Comparison of ENCODE assay signal across 7 mouse cellular contexts in the genomic region with DNA sequence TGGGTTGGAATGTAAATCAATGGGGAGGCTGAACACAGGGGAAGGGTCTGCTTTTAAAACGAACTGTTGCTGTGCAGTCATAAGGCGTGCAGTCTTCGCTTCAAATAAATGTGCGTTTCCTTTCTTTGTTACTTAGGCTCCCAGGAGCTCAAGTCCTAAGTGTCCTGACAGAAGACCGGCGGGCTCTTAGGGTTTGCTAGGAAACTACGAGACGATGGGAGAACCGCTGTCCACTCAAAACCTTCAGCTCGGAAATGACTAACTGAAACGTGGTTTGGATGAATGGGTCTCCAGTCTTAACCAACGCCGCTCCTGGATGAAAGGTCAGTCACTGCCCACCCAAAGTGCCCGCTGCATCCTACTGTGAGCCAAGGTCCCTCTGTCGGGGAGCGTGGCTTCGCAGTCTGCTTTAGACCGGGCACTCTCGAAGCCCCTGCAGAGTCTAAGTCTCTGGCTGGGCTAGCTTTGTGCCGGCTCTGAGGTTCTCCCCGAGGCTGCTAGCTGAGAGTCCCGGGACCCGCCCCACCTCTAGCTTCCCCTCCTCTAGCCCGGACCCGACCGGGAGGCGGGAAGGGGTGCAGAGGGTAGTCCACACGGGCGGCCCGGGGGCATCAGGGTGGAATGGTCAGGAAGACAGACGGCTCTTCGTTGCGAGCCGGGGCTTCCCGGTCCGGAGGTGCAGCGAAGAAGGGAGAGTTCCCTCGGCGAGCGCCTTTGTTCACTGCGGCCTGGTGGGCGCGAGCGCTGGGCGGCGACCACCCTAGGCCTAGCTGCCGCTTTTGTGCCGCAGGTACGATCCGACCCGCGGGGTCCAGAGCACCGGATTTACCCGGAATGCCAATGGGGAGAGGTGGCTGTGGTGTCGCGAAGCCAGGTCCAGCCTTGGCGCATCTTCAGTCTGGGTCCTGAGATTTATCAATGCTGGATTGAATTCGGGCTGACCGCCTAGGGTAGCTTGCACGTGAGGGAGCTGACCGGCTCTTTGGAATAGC. TPM values are rescaled to one million over a fixed set of nuclear protein-coding genes. Genes with fewer than 3 reads are reported as not detected.
DNase-seq lines count a peak whose midpoint lies in the region; ATAC-seq and TF ChIP-seq lines count a peak whose summit lies in the region.

No protein-coding gene starts in this region.

- peak overlapping the region; percentile 37 for H3K4me3 ChIP-seq in cortical plate, adult 2 months (ENCODE audit: insufficient read depth, low read length)
- peak overlapping the region; percentile 65 for H3K4me3 ChIP-seq in heart, embryonic 15.5 days
- peak overlapping the region; percentile 70 for H3K4me3 ChIP-seq in midbrain, embryonic 10.5 days

- peak overlapping the region; percentile 62 for H3K9ac ChIP-seq in heart, embryonic 15.5 days

- H3K27me3 ChIP-seq in heart, embryonic 15.5 days = no peaks in the 10 kb centered on the region
- no peaks in the 10 kb centered on the region for H3K27me3 ChIP-seq in midbrain, embryonic 10.5 days (ENCODE audit: low read depth, poor library complexity, severe bottlenecking)

- peak; percentile 61 for ATAC-seq in heart, embryonic 15.5 days (replicated peaks; ENCODE audit: insufficient number of reproducible peaks, insufficient read depth, low FRiP score, low read depth)

- DNase-seq in 3134 (ENCODE audit: extremely low read depth, insufficient read length, low spot score) = peak; percentile 13
- DNase-seq in B cell, adult 2 months = peak; percentile 62 to 67
- DNase-seq in layer of hippocampus, postnatal 36 days = peak; percentile 1 to 7
- DNase-seq in midbrain, embryonic 10.5 days (ENCODE audit: low spot score) = peak; percentile 77
- DNase-seq in spleen, postnatal 4 days (ENCODE audit: low spot score in 2 of 2) = peak; percentile 16 to 66

- H3K36me3 ChIP-seq in heart, embryonic 15.5 days = peaks cover 7% of the 10 kb centered on the region
- peaks cover 20% of the 10 kb centered on the region for H3K36me3 ChIP-seq in midbrain, embryonic 10.5 days

- no peak for TF ChIP-seq CTCF in cortical plate, adult 2 months (IDR thresholded peaks at IDR 0.05; ENCODE audit: extremely low read depth, insufficient read depth, low read length)

- WGBS in heart, embryonic 15.5 days = under 1% methylated on average over 60 of the region's 61 CpGs
- under 1% methylated on average over 61 of the region's 61 CpGs for WGBS in midbrain, embryonic 10.5 days

- no peaks in the 10 kb centered on the region for H3K9me3 ChIP-seq in heart, embryonic 15.5 days (replicated peaks)
- peaks cover 3% of the 10 kb centered on the region; the same call in 1 of the 2 replicates for H3K9me3 ChIP-seq in midbrain, embryonic 10.5 days (replicated peaks)

- TF ChIP-seq POLR2A in cortical plate, adult 2 months (IDR thresholded peaks at IDR 0.05; ENCODE audit: extremely low read depth, insufficient read depth, low read length) = no peak

- H3K27ac ChIP-seq in cortical plate, adult 2 months (ENCODE audit: insufficient read depth, low read length) = no peak overlapping the region
- peak overlapping the region; percentile 56 for H3K27ac ChIP-seq in heart, embryonic 15.5 days
- peak overlapping the region; percentile 97 for H3K27ac ChIP-seq in midbrain, embryonic 10.5 days (replicated peaks)

- no peaks in the 10 kb centered on the region for H3K4me1 ChIP-seq in cortical plate, adult 2 months (ENCODE audit: control insufficient read depth, insufficient read depth, low read length)
- peaks cover 9% of the 10 kb centered on the region for H3K4me1 ChIP-seq in heart, embryonic 15.5 days (replicated peaks)
- H3K4me1 ChIP-seq in midbrain, embryonic 10.5 days = peaks cover 20% of the 10 kb centered on the region

- H3K4me2 ChIP-seq in heart, embryonic 15.5 days = peak overlapping the region; percentile 87

RNA-seq across cellular contexts. Expression of gene B3gnt5, which starts 0.8 kb away (rescaled TPM):
- 0.44 and 0.78 TPM in 2 replicates for polyA plus RNA-seq in cortical plate, adult 2 months (2012; rRNA removed)
- 6.9 and 8.0 TPM in 2 replicates for polyA plus RNA-seq in heart, embryonic 15.5 days (2015; fragmentation: Nextera tagmentation; extraction: Ambion mirVana)
- total RNA-seq in layer of hippocampus, postnatal 36 days (2021) = 1 to 10 TPM in 1 of 2 experiments, under 1 TPM in 1; 0.63 to 1.7 TPM
- polyA plus RNA-seq in midbrain, embryonic 10.5 days (2016; fragmentation: Nextera tagmentation; extraction: Ambion mirVana) = 43.2 and 43.4 TPM in 2 replicates

RNA-seq across cellular contexts. Expression of gene Lamp3, which starts 54.6 kb away (rescaled TPM):
- polyA plus RNA-seq in cortical plate, adult 2 months (2012; rRNA removed) = not detected in 2 replicates
- polyA plus RNA-seq in heart, embryonic 15.5 days (2015; fragmentation: Nextera tagmentation; extraction: Ambion mirVana) = 0.44 and 0.75 TPM in 2 replicates
- total RNA-seq in layer of hippocampus, postnatal 36 days (2021) = under 1 TPM; 0.10 to 0.22 TPM
- polyA plus RNA-seq in midbrain, embryonic 10.5 days (2016; fragmentation: Nextera tagmentation; extraction: Ambion mirVana) = 0.04 TPM in 1 of 2 replicates, not detected in the other

Comparison
In these comparisons a context has a peak if more than half of its experiments do, and no peak if none do; other contexts are left out.
1. DNase-seq: peak in every context shown above with its lines; median percentile 77 in midbrain, embryonic 10.5 days; 64 in B cell, adult 2 months; 41 in spleen, postnatal 4 days; 13 in 3134; 4 in layer of hippocampus, postnatal 36 days.